Mouse (Mus musculus): Measurements from ENCODE around the gene Wdr26. TPM values are rescaled to one million over a fixed set of nuclear protein-coding genes. Genes with fewer than 3 reads are reported as not detected.
A peak's percentile ranks its signal among the peaks of the same experiment; 100 is the strongest.

Gene Wdr26
- polyA plus RNA-seq, 1 experiment = 38.4 TPM

GRCm38 (mm10) chr1:181258616-181259015 lies 46.8 kb upstream of the Wdr26 start:
- no peak overlapping the region for H3ac ChIP-seq (ENCODE audit: control insufficient read depth, insufficient read length, low read depth)
- TF ChIP-seq USF1 (IDR thresholded peaks at IDR 0.05; ENCODE audit: low read depth) (no peak), CEBPB (IDR thresholded peaks at IDR 0.05; ENCODE audit: low read depth) (no peak)
- no peaks in the 10 kb centered on the region for H3K79me2 ChIP-seq (ENCODE audit: control insufficient read depth, insufficient read depth)
- H3K36me3 ChIP-seq (ENCODE audit: control insufficient read depth, insufficient read depth) = no peaks in the 10 kb centered on the region
- H3K4me3 ChIP-seq (ENCODE audit: insufficient read depth, poor library complexity, severe bottlenecking) = no peak overlapping the region
- H3K27me3 ChIP-seq (ENCODE audit: control insufficient read depth, insufficient read depth, insufficient read length) = no peaks in the 10 kb centered on the region
- no peaks in the 10 kb centered on the region for H3K79me3 ChIP-seq (ENCODE audit: low read depth)

- H3K79me2 ChIP-seq (ENCODE audit: control insufficient read depth, insufficient read depth) = no peaks in the 10 kb centered on the region
Measured at GRCm38 (mm10) chr1:181257585-181258555, 46.1 kb upstream of the Wdr26 start.

GRCm38 (mm10) chr1:181256689-181257584 lies 45.1 kb upstream of the Wdr26 start:
- H3K36me3 ChIP-seq (ENCODE audit: control insufficient read depth, insufficient read depth) = no peaks in the 10 kb centered on the region
- no peak for TF ChIP-seq CTCF (IDR thresholded peaks at IDR 0.05; ENCODE audit: control insufficient read depth, insufficient read depth, insufficient read length)
- TF ChIP-seq FOSL1 (IDR thresholded peaks at IDR 0.05; ENCODE audit: insufficient read depth, low read length, poor library complexity, severe bottlenecking) = no peak
- TF ChIP-seq USF1 (IDR thresholded peaks at IDR 0.05; ENCODE audit: low read depth) = no peak
- H3K79me2 ChIP-seq (ENCODE audit: control insufficient read depth, insufficient read depth) = no peaks in the 10 kb centered on the region
- no peak overlapping the region for H3ac ChIP-seq (ENCODE audit: control insufficient read depth, insufficient read length, low read depth)
- no peaks in the 10 kb centered on the region for H3K27me3 ChIP-seq (ENCODE audit: control insufficient read depth, insufficient read depth, insufficient read length)
- no peaks in the 10 kb centered on the region for H3K79me3 ChIP-seq (ENCODE audit: low read depth)
- no peak overlapping the region for H3K4me3 ChIP-seq (ENCODE audit: insufficient read depth, poor library complexity, severe bottlenecking)

More at GRCm38 (mm10) chr1:181257585-181258555, 46.1 kb upstream of the Wdr26 start:
- H3K4me3 ChIP-seq (ENCODE audit: insufficient read depth, poor library complexity, severe bottlenecking) = no peak overlapping the region
- H3ac ChIP-seq (ENCODE audit: control insufficient read depth, insufficient read length, low read depth) = no peak overlapping the region
- H3K27me3 ChIP-seq (ENCODE audit: control insufficient read depth, insufficient read depth, insufficient read length) = no peaks in the 10 kb centered on the region
- TF ChIP-seq CTCF (IDR thresholded peaks at IDR 0.05; ENCODE audit: control insufficient read depth, insufficient read depth, insufficient read length) = no peak
- TF ChIP-seq MAX (IDR thresholded peaks at IDR 0.05) = no peak
- TF ChIP-seq MYOD1 (IDR thresholded peaks at IDR 0.05; ENCODE audit: control insufficient read depth, insufficient read length, low read depth) = no peak
- TF ChIP-seq MYOG (IDR thresholded peaks at IDR 0.05; ENCODE audit: control insufficient read depth, extremely low read depth, insufficient read length) = no peak
- TF ChIP-seq FOSL1 (IDR thresholded peaks at IDR 0.05; ENCODE audit: insufficient read depth, low read length, poor library complexity, severe bottlenecking) = no peak
- TF ChIP-seq USF1 (IDR thresholded peaks at IDR 0.05; ENCODE audit: low read depth) = no peak
- no peak for TF ChIP-seq CEBPB (IDR thresholded peaks at IDR 0.05; ENCODE audit: low read depth)
- H3K79me3 ChIP-seq (ENCODE audit: low read depth) = no peaks in the 10 kb centered on the region
- H3K36me3 ChIP-seq (ENCODE audit: control insufficient read depth, insufficient read depth) = no peaks in the 10 kb centered on the region

- Histone ChIP-seq H3ac (ENCODE audit: control insufficient read depth, insufficient read length, low read depth) (peak overlapping the region; percentile 12), H3K79me2 (ENCODE audit: control insufficient read depth, insufficient read depth) (no peaks in the 10 kb centered on the region), H3K36me3 (ENCODE audit: control insufficient read depth, insufficient read depth) (no peaks in the 10 kb centered on the region), H3K27me3 (ENCODE audit: control insufficient read depth, insufficient read depth, insufficient read length) (no peaks in the 10 kb centered on the region), H3K79me3 (ENCODE audit: low read depth) (no peaks in the 10 kb centered on the region), H3K4me3 (ENCODE audit: insufficient read depth, poor library complexity, severe bottlenecking) (no peak overlapping the region)
- TF ChIP-seq FOSL1 (IDR thresholded peaks at IDR 0.05; ENCODE audit: insufficient read depth, low read length, poor library complexity, severe bottlenecking) (no peak), MAX (IDR thresholded peaks at IDR 0.05) (no peak), CTCF (IDR thresholded peaks at IDR 0.05; ENCODE audit: control insufficient read depth, insufficient read depth, insufficient read length) (peak; percentile 14), USF1 (IDR thresholded peaks at IDR 0.05; ENCODE audit: low read depth) (no peak), CEBPB (IDR thresholded peaks at IDR 0.05; ENCODE audit: low read depth) (no peak), MYOG (IDR thresholded peaks at IDR 0.05; ENCODE audit: control insufficient read depth, extremely low read depth, insufficient read length) (no peak), MYOD1 (IDR thresholded peaks at IDR 0.05; ENCODE audit: control insufficient read depth, insufficient read length, low read depth) (peak; percentile 34)
Measured at GRCm38 (mm10) chr1:181255891-181256688, 44.3 kb upstream of the Wdr26 start.

- Histone ChIP-seq H3K27me3 (ENCODE audit: control insufficient read depth, insufficient read depth, insufficient read length) (no peaks in the 10 kb centered on the region), H3ac (ENCODE audit: control insufficient read depth, insufficient read length, low read depth) (no peak overlapping the region), H3K4me3 (ENCODE audit: insufficient read depth, poor library complexity, severe bottlenecking) (no peak overlapping the region), H3K36me3 (ENCODE audit: control insufficient read depth, insufficient read depth) (no peaks in the 10 kb centered on the region), H3K79me2 (ENCODE audit: control insufficient read depth, insufficient read depth) (no peaks in the 10 kb centered on the region), H3K79me3 (ENCODE audit: low read depth) (no peaks in the 10 kb centered on the region)
- TF ChIP-seq MYOG (IDR thresholded peaks at IDR 0.05; ENCODE audit: control insufficient read depth, extremely low read depth, insufficient read length) (no peak), CTCF (IDR thresholded peaks at IDR 0.05; ENCODE audit: control insufficient read depth, insufficient read depth, insufficient read length) (no peak), CEBPB (IDR thresholded peaks at IDR 0.05; ENCODE audit: low read depth) (no peak), MAX (IDR thresholded peaks at IDR 0.05) (no peak), USF1 (IDR thresholded peaks at IDR 0.05; ENCODE audit: low read depth) (no peak), FOSL1 (IDR thresholded peaks at IDR 0.05; ENCODE audit: insufficient read depth, low read length, poor library complexity, severe bottlenecking) (no peak), MYOD1 (IDR thresholded peaks at IDR 0.05; ENCODE audit: control insufficient read depth, insufficient read length, low read depth) (no peak)
Measured at GRCm38 (mm10) chr1:181255450-181255849, 43.6 kb upstream of the Wdr26 start.

Data from C2C12 (cell line).